Mouse (Mus musculus): ENCODE data around the gene Prkacb. TPM values are rescaled to one million over a fixed set of nuclear protein-coding genes. Genes with fewer than 3 reads are reported as not detected.

Prkacb gene
- total and polyA plus RNA-seq, 2 experiments from 2014 or later: 180 to 235 TPM

DNA sequence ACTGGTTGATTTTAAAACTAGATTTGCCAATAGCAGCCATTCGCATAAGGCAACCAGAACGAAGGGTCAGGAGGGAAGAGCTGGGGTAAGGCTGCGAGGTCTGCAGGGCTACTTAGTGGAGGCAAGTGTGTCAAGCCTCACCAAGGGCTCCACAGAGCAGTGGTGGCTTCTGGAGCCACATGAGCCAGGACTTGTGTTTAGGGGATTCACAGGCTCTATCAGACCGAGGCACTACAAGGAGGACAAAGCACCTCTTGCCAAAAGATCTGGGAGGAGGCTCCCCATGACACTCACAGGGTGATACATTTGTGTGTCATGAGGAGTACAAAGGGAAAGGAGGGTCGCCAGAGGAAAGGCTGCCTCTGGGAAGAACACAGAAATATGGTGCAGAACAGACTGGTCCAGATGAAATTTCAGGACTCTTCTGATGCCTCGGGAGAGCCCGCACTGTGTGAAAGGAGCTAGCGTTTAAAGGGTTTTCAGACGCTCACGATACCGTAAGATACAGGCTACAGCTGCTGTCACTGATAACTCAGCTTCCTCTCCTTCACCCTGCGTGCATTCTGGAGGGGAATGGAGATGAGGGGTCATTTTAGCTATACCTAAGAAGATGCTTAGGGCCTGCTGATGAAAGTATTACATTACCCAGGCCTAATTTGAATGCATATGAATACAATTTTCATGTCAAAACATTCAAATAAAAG lies 19.1 kb downstream of the Prkacb start:
- no peaks in the 10 kb centered on the region for H3K4me1 ChIP-seq (ENCODE audit: insufficient read depth, low read length)
- H3K27me3 ChIP-seq (ENCODE audit: insufficient read depth, low read length): no peaks in the 10 kb centered on the region
- no peak overlapping the region for H3K27ac ChIP-seq
- no peaks in the 10 kb centered on the region for H3K36me3 ChIP-seq (ENCODE audit: insufficient read depth, low read length)
- no peak overlapping the region for H3K4me2 ChIP-seq (ENCODE audit: low read depth, low read length)
- no peak overlapping the region for H3K9ac ChIP-seq (replicated peaks; ENCODE audit: low read length)
- WGBS: 86% methylated on average over 12 of the region's 12 CpGs
- no peak for TF ChIP-seq CTCF (IDR thresholded peaks at IDR 0.05; ENCODE audit: low read depth)
- no peak for ATAC-seq
- H3K9me3 ChIP-seq (ENCODE audit: low read length): no peaks in the 10 kb centered on the region
- no peak for DNase-seq (ENCODE audit: low spot score)
- H3K4me3 ChIP-seq (ENCODE audit: low read length): no peak overlapping the region

DNA sequence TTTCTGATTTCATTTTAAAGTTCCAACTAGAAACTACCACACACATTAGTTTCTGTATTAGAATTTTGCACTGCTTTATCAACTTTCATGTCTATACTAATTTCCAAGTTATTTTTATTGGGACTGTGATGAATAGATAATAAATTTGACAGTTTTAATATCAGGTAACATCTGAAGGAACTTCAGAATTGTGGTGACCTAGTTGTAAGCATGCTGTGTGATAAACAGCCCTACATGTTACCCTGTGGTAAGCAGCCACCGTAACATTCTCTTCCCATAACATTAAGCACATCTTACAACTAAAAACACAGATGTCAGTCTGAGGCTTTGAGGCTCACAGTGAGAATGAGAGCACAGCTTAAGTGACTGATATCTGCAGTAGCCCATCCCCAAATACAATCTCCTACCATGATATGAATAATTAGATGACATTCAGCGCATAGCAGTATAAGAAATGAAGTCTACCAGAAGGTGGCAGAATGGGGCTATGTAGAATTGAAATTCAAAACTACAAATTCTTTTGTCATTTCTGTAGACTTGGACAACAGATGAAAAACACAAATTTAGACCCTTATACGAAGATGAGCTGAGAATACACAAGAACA lies 20.5 kb downstream of the Prkacb start:
- no peak for ATAC-seq
- H3K9me3 ChIP-seq (ENCODE audit: low read length): no peaks in the 10 kb centered on the region
- H3K27me3 ChIP-seq (ENCODE audit: insufficient read depth, low read length): no peaks in the 10 kb centered on the region
- no peak overlapping the region for H3K27ac ChIP-seq
- no peak overlapping the region for H3K9ac ChIP-seq (replicated peaks; ENCODE audit: low read length)
- no peak overlapping the region for H3K4me2 ChIP-seq (ENCODE audit: low read depth, low read length)
- WGBS: 81% methylated on average over 3 of the region's 3 CpGs
- peak; percentile 58 for TF ChIP-seq CTCF (IDR thresholded peaks at IDR 0.05; ENCODE audit: low read depth)
- no peak overlapping the region for H3K4me3 ChIP-seq (ENCODE audit: low read length)
- DNase-seq (ENCODE audit: low spot score): peak; percentile 64
- no peaks in the 10 kb centered on the region for H3K36me3 ChIP-seq (ENCODE audit: insufficient read depth, low read length)
- H3K4me1 ChIP-seq (ENCODE audit: insufficient read depth, low read length): no peaks in the 10 kb centered on the region

DNA sequence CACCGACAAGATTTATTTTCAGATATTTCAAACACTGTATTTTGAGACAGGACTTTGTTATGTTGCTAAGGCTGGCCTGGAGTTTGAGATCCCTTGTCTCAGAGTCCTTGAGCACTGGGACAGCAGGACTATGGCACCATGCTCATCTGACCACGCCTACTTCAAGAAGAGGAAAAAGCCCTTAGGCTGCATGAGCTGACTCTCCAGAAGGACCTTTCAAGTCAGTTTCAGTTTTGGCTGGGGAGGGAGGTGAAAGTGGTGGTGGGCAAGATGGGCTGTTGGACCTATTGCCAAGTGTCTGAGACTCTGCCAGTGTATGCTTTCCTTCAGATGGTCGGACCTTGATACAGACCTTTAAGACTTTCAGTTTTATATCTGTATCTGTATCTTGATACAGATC lies 28.6 kb downstream of the Prkacb start:
- Histone ChIP-seq H3K4me3 (ENCODE audit: low read length) (no peak overlapping the region), H3K4me1 (ENCODE audit: insufficient read depth, low read length) (no peaks in the 10 kb centered on the region; the same call in 1 of the 2 replicates), H3K9me3 (ENCODE audit: low read length) (no peaks in the 10 kb centered on the region), H3K36me3 (ENCODE audit: insufficient read depth, low read length) (no peaks in the 10 kb centered on the region), H3K4me2 (ENCODE audit: low read depth, low read length) (no peak overlapping the region), H3K27me3 (ENCODE audit: insufficient read depth, low read length) (no peaks in the 10 kb centered on the region), H3K9ac (replicated peaks; ENCODE audit: low read length) (no peak overlapping the region), H3K27ac (no peak overlapping the region; the same call in 1 of the 2 replicates)
- DNase-seq (ENCODE audit: low spot score): no peak
- no peak for ATAC-seq
- TF ChIP-seq CTCF (IDR thresholded peaks at IDR 0.05; ENCODE audit: low read depth): no peak
- WGBS: 70% methylated on average over 3 of the region's 3 CpGs

DNA sequence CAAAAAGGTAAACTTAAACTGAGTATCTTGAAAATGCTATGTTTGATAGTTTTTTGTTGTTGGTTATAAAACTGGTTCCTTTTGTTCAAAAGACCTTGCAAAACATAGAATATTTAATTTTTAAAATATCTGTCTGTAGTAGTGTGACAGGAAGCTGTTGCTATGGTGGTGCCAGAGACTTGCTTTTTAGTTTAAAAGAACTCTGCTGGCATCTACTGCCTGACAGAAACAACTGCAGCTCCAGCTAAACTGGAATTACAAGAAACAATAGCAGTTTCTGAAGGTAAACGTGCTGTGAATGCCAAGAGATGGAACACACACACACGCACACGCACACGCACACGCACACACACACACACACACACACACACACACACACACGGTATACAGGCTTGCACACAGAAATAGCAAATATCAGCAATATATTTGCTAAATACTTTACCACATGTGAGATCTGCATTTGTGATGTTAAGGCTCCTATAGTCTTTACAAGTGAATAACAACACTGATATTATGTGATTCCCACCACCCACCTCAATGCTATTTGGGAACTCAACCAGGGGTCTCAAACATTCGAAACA lies 29.1 kb downstream of the Prkacb start:
- WGBS: 53% methylated on average over 7 of the region's 7 CpGs
- Histone ChIP-seq H3K36me3 (ENCODE audit: insufficient read depth, low read length) (no peaks in the 10 kb centered on the region), H3K9ac (replicated peaks; ENCODE audit: low read length) (no peak overlapping the region), H3K4me2 (ENCODE audit: low read depth, low read length) (no peak overlapping the region), H3K4me1 (ENCODE audit: insufficient read depth, low read length) (no peaks in the 10 kb centered on the region; the same call in 1 of the 2 replicates), H3K4me3 (ENCODE audit: low read length) (no peak overlapping the region), H3K27me3 (ENCODE audit: insufficient read depth, low read length) (no peaks in the 10 kb centered on the region), H3K27ac (no peak overlapping the region; the same call in 1 of the 2 replicates), H3K9me3 (ENCODE audit: low read length) (no peaks in the 10 kb centered on the region)
- ATAC-seq (peak; percentile 79), DNase-seq (ENCODE audit: low spot score) (peak; percentile 80)
- peak; percentile 73 for TF ChIP-seq CTCF (IDR thresholded peaks at IDR 0.05; ENCODE audit: low read depth)

DNA sequence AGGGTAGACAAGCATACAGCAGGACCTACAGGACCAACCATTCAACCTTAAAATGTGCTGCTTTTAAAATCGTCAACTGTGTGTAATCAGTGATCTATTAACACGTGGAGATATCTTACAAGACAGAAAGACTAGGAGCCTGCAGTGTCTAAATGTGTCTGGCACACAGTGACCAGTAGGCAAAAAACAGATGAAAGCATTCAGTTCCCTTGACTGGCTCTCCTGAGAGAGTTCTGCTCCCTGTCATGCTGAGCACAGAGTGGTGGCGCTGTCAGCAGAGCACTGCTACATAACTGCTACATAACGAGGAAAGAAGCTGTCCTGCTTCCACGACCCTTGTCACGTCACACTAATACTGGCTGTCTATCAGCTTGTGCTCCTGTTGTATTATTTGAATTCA lies 30.2 kb downstream of the Prkacb start:
- Histone ChIP-seq H3K9ac (replicated peaks; ENCODE audit: low read length) (no peak overlapping the region), H3K4me2 (ENCODE audit: low read depth, low read length) (no peak overlapping the region), H3K36me3 (ENCODE audit: insufficient read depth, low read length) (no peaks in the 10 kb centered on the region), H3K4me1 (ENCODE audit: insufficient read depth, low read length) (no peaks in the 10 kb centered on the region; the same call in 1 of the 2 replicates), H3K9me3 (ENCODE audit: low read length) (no peaks in the 10 kb centered on the region), H3K4me3 (ENCODE audit: low read length) (no peak overlapping the region), H3K27ac (no peak overlapping the region), H3K27me3 (ENCODE audit: insufficient read depth, low read length) (no peaks in the 10 kb centered on the region)
- ATAC-seq: peak; percentile 60
- DNase-seq (ENCODE audit: low spot score): peak; percentile 51
- TF ChIP-seq CTCF (IDR thresholded peaks at IDR 0.05; ENCODE audit: low read depth): peak; percentile 48
- WGBS: 29% methylated on average over 6 of the region's 6 CpGs

DNA sequence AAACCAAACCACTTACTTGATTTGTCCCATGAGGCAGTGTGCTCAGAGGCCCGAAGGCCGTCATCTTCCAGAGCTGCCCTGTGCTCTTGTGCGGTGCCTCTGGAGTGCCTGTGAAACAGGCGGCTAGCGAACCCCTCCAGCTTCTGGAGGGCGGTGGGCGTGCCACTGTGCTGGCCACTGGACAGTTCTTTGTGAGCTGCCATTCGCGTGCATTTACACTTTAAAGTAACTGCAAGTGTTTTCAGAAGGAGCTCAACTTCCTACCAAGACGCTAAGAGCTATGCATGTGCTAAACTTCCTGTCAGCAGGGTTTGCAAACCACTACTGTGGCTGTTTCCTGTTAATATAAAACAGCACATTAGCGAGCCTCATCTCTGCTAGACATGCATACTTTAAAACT lies 31.7 kb downstream of the Prkacb start:
- Histone ChIP-seq H3K4me2 (ENCODE audit: low read depth, low read length) (peak overlapping the region; percentile 39), H3K27ac (0 out of 2 replicates have a peak overlapping the region, but pooled peaks have one; percentile 26)
- no peak for ATAC-seq

More for the DNA sequence above, 31.7 kb downstream of the Prkacb start:
- Histone ChIP-seq H3K4me1 (ENCODE audit: insufficient read depth, low read length) (no peaks in the 10 kb centered on the region; the same call in 1 of the 2 replicates), H3K36me3 (ENCODE audit: insufficient read depth, low read length) (no peaks in the 10 kb centered on the region), H3K4me3 (ENCODE audit: low read length) (no peak overlapping the region), H3K27me3 (ENCODE audit: insufficient read depth, low read length) (no peaks in the 10 kb centered on the region), H3K9ac (replicated peaks; ENCODE audit: low read length) (0 out of 2 replicates have a peak overlapping the region, but pooled peaks have one; percentile 17), H3K9me3 (ENCODE audit: low read length) (no peaks in the 10 kb centered on the region)
- 17% methylated on average over 11 of the region's 11 CpGs for WGBS
- TF ChIP-seq CTCF (IDR thresholded peaks at IDR 0.05; ENCODE audit: low read depth): no peak
- peak; percentile 33 for DNase-seq (ENCODE audit: low spot score)

Measured in hindbrain, postnatal 0 days (tissue).